Mouse (Mus musculus) cerebellum, adult (tissue): ENCODE measurements around the gene Fpr2.
"Not testable (repeated sequence)": the region's sequence is repeated elsewhere in the genome, so short reads cannot be mapped to it uniquely, and the experiment has no call there.

Source experiments
- ATAC-seq: cut with Nextera tagmentation; 2 replicates; pipeline ENCODE4 v1.9.2; 2017; ENCODE audit warnings: mild to moderate bottlenecking, moderate library complexity, mixed read lengths; ENCODE audit not compliant: insufficient number of reproducible peaks, low FRiP score, low TSS enrichment

The Fpr2 gene

DNA sequence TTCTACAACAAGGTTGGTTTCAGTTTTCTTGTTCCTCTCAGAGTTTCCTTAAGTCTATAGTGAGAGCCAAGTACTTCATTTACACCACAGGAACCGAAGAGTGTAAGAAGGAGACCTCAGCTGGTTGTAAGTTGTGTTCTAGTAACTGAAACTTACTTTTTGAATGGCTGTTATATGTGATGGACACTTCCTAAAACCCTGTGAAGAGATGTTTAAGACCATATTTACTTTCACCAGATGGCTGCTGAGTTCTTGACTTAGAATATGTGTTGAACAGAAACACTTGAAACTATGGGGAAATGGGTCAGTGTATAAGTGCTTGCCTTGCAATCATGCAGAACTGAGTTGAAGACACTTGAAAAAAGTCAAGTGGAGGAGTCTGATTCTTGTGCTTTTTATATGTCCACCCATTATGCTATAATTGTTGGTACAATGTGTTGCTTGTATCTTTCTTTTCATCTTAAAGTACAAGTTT, at the start of gene Fpr2, which contains the start of gene Fpr3:
Gene Fpr2, plus strand, starts transcription at position 51 of the 475 bp plus-strand sequence.
Gene Fpr3, plus strand, starts transcription at position 79 of the 475 bp plus-strand sequence.
- no peak for ATAC-seq

DNA sequence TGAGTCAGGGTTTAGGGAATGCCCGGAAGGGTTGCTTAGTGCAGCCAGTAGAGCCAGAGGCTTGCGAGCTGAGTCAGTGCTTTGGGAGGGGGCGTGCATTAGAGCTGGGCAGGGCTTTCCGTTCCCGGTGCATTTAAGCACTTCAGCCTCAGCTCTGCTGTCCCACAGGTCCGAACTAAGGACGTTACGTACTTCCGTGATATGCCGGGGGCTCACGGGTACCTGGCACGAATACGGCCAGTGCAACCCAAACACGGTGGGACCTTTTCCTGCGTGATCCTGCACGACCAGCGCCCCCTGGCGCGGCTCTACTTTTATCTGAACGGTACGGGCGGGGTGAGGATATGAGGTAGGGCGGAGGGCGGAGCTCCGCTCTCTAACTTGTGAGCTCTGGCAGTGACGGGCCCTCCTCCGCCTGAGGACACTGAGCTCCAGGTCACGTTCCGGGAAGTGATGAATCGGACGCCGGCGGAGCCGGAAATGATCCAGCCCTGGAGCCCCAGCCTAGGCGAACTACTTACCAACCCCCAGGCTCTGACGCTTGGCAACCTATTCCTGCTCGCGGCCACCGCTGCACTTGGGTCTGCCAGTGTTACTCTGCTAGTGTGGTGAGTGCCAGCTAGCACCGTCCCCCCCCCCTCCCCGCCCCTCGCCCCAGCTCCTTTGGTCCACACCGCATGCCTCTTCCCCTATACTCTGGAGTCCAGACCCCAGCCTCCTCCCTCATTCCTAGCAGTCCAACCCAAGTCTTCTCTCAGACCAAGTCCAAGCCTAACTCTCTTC, 49.5 kb upstream of the Fpr2 start:
- ATAC-seq = peak; percentile 94

DNA sequence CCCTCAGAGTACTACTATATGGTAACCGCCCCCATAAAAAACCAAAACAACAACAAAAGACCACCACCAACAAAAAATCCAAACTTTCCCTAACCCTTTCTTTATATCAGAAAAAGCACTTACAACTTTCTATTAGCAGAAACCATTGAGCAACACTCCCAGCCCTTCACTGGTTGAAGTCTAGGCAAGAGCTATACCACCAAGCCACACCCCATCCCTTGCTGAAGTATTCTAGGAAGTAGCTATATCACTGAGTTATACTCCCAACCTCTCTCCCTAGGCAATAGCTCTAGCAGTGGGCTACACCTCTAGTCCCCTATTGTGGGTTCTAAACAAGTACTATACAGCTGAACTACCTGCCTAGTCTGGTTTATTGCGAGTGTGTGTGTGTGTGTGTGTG, 48.3 kb upstream of the Fpr2 start:
- ATAC-seq = no peak

- ATAC-seq = no peak
These were observed 46.8 kb upstream of the Fpr2 start for GRCm38 (mm10) chr17:17840796-17841195.

DNA sequence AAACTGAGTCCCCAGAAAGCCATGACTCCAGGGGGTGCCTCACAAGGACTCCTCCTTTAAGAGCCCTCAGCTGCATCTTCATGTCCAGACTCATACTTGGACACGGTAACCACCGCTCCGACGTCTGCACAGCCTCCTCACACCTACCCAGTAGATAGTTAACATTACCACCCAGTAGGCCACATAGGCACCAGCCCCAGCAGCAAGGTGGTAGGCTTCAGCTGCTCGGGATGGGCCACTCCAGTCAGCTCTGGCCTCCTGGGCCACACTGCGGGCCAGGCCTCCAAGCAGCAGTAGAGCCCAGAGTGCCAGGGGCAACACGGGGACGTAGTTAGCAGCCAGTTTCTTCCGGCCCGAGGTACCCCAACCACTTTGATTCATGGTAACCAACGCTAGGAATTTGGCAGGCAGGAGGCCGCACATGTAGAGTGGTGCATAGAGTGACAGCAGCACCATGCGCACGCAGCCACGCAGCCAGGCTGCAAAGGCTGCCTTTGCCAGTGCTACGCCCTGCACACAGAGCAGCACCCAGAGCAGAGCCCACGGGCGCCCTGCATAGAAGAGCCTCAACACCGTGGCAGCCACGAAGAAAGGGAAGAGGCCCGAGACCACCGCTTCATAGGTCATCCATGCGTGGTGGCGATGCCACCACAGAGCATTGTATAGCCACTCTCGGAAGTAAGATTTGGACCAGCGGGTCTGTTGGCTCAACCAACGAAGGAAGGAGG, 43.9 kb upstream of the Fpr2 start:
- ATAC-seq = no peak; the same call in 1 of the 2 replicates

DNA sequence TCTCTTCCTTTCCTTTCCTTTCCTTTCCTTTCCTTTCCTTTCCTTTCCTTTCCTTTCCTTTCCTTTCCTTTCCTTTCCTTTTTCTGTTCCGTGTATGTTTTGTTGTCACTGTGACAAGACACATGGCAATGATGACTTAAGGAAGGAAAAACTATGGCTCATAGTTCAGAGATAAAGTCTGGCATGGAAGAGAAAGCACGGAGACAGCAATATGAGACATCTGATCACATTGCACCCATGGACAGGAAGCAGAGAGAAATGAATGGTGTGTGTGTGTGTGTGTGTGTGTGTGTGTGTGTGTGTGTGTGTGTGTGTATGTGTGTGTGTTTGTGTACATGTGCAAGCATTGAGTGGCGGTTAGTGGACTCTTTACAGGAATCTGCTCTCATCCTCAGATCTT, 43.0 kb upstream of the Fpr2 start:
- ATAC-seq = not testable (repeated sequence)

DNA sequence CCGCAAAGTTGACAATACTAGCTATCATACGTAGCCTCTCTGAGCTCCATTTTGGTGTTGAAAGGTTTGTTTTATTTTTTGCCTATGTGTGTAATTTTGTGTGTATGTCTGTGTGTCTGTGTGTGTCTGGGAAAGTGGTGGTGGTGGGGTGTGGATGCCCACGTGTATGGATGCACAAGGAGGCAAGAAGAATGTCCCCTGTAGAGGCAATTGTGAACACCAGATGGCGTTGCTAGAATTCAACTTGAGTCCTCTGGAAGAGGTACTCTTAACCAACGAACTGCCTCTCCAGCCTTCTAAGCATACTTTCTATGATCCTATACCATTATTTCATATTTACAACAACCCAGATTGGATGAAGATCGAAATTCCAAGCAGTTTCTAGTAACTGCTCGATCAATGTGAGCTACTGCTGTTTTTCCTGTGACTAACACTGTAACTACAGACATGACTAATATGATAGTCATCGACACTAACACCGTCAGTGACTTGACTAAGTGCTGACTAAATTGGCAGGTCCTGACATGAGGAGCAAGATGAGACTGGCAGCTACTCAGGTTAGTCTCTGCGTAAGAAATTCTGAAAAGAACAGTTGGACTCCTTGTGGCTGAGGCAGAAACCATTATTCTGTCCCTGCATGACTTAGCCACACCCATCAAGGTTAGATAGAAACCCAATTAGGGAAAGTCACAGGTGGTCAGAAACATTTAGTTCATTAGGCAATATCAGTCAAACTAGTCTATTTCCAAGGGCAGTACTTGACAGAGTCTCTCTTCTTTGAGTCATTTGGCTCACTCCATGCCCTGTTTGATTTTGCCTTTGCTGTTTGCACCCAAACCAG, 42.2 kb upstream of the Fpr2 start:
- ATAC-seq = no peak

- no peak for ATAC-seq
These were observed 38.6 kb upstream of the Fpr2 start for GRCm38 (mm10) chr17:17848988-17849387.

DNA sequence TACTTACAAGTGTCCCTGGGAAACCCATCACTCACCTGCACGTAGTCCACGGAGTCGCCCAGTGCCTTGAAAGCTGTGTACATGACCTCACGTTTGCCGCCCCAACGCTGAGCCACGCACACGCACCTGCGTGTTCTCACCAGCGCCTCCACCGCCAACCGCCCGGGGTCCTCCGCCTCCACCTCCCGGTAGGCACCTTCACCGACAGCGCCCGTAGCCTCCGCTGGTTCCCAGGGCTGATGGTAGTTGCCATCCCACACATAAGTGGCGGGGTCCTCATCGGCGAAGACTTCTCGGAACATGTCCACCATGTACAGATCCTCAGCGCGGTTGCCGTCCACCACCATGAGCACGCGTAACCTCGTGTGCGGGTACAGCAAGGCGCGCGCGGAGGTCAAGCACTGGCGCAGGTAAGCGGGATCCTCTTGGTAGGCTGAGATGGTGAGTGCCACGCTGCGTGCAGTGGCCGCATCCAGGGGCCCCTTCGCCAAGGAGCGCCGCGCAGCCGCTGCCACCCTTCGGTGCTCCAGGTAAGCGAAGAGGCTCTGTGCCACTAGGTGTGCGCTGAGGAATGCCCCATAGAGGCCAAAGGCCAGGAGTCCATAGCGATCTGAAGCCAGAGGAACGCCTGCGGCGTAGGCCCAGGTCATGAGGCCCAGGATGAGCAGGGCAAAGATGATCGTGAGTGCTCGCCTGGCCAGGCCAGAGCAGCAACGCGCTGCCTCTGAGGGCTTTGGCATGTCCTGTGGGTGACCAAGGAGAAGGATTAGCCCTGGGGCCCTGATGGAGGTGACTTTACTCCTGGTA, 37.5 kb upstream of the Fpr2 start:
- peak; percentile 31; the same call in 1 of the 2 replicates for ATAC-seq

DNA sequence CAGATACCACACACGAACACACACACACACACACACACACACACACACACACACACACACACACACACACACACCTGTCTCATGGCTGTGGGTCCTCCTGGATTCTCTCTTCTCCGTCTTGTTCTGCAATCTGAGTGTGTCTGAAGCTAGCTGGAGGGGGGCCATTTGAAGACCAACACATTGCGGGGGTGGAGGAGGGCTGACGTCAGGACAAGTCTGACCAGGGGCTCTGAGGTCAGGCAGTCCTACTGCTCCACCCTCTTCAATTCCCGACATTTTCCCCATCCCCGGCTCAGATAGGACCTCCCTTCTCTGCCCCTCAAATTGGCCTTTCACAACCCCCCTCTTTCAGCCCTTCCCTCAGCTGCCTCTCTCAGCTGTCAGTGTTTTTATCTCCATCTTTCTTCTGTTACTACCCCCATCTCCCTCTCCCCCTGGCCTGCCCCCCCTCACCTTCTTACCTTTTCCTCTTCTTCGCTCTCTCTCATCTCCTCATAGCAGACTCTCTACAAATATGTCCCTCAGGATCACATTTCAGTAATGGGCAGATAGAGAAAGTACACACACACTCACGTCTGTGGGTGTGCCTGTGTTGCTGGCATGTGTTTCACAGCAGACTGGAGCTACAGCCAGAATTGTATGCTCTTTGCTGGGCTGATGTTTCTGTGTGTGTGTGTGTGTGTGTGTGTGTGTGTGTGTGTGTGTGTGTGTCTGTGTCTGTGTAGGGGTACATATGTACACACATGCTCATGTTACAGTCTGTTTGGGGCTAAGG, 32.4 kb upstream of the Fpr2 start, which contains the start of gene Has1:
Gene Has1, minus strand, starts transcription at position 142 of the 775 bp plus-strand sequence.
- ATAC-seq = no peak

GRCm38 (mm10) chr17:17856612-17857011, 31.0 kb upstream of the Fpr2 start:
- ATAC-seq = no peak

DNA sequence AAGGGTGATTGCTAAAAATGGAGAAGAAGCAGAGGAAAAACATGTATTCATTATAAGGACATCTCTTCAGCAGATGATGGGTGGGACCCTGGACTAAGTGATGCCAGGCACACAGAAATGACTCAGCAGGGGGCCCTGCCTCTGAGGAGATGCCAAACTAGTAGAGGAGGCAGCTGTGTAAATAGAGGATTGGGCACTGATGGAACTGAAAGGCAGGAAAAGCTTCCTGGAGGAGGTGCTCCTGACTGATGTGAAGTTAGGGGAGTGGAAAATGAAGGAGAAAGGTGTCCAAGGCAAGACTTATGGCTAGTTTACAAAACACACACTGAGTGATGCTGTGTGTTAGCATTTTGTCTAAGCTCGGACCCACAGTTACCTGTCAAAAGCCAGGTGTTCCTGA, 30.2 kb upstream of the Fpr2 start:
- no peak for ATAC-seq

- no peak for ATAC-seq
These were observed 27.5 kb upstream of the Fpr2 start for GRCm38 (mm10) chr17:17860110-17860509.

GRCm38 (mm10) chr17:17862360-17862759, 25.3 kb upstream of the Fpr2 start:
- no peak for ATAC-seq

- ATAC-seq = no peak
These were observed 22.5 kb upstream of the Fpr2 start for GRCm38 (mm10) chr17:17865168-17865567.

- ATAC-seq = no peak
These were observed 20.7 kb upstream of the Fpr2 start for GRCm38 (mm10) chr17:17866801-17867469.

DNA sequence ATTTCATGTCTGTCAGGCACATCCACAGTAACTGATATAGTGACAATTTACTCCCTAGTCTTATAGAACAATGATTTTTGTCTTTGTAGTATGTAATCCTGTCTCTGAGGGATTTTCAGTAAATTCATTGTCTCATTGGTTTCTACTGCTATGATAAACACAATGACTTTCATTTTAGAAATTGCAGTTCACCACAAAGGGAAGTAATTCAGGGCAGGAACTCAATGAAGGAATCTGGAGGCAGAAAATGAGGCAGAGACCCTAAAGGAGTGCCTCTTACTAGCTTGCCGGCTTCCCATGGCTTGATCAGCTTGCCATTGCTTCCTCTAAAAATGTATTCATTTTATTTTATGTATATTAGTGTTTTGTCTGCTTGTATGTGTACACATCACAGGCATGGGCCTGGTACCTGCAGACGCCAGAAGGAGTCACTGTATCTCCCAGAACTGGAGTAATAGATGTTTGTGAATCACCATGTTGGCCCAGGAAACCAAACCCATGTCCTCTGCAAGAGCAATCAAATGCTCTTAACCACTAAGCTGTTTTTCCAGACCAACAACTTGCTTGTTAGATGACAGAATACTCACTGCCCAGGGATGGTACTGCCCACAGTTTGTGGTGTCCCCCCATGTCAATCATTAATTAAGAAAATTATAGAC, 16.6 kb upstream of the Fpr2 start:
- ATAC-seq = no peak

DNA sequence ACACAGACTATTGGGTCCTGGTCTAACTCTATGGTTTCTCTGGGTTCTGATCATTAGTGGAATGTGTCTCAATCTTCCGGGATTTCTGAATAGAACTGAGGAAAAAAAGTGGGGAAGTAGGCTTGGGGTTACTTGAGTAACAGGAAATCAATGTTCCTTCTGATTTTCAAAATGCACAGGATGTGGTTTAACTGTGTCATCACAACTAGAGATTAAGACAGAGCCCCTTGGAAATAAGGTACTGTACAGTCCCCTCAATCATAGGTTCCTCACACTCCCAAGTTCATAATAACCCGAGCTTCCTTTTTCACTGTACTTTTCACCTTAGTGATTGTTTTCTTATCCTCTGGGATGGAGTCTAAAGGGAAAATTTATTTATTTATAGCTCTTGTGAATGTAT, 15.9 kb upstream of the Fpr2 start:
- no peak for ATAC-seq
